Mouse (Mus musculus) telencephalon, adult 2 months (tissue): ENCODE results near the gene Vmn2r26.
"Not testable (repeated sequence)": the region's sequence is repeated elsewhere in the genome, so short reads cannot be mapped to it uniquely, and the experiment has no call there.

Experiments
- DNase-seq: peaks from one replicate; pipeline ENCODE4 v3.0.0-alpha.2; 2011; ENCODE audit warnings: low read depth, low spot score

Gene Vmn2r26

GRCm38 (mm10) chr6:124024268-124024667 lies at the start of gene Vmn2r26:
Gene Vmn2r26, plus strand, starts transcription at chr6:124024568.
- DNase-seq, result not testable (repeated sequence)

- no peak for DNase-seq
Observed at GRCm38 (mm10) chr6:124020841-124021240, 3.5 kb upstream of the Vmn2r26 start.

- DNase-seq, result no peak
Observed at GRCm38 (mm10) chr6:124048388-124048787, 24.0 kb downstream of the Vmn2r26 start.

GRCm38 (mm10) chr6:124053611-124054010 lies 29.2 kb downstream of the Vmn2r26 start:
- DNase-seq, result peak; percentile 13

- DNase-seq, result no peak
Observed at GRCm38 (mm10) chr6:124102334-124102733, 78.0 kb downstream of the Vmn2r26 start.
